Mouse (Mus musculus) brain, embryonic 14.5 days (tissue): ENCODE results near the gene Cym.

ENCODE experiments used
- CTCF ChIP-seq: fragments of 200-500 bp; IDR thresholded peaks from 2 replicates; pipeline ENCODE4 v1.5.1; 2012; ENCODE audit warnings: inconsistent platforms, mild to moderate bottlenecking, moderate library complexity, borderline replicate concordance; ENCODE audit not compliant: insufficient read depth, insufficient read length; ENCODE audit errors: extremely low read depth
- POLR2A ChIP-seq: fragments of 200-500 bp; IDR thresholded peaks from 2 replicates; pipeline ENCODE4 v1.6.1; 2012; ENCODE audit warnings: mild to moderate bottlenecking, inconsistent platforms, borderline replicate concordance; ENCODE audit not compliant: poor library complexity, insufficient read depth, insufficient read length, severe bottlenecking; ENCODE audit errors: extremely low read depth

DNA sequence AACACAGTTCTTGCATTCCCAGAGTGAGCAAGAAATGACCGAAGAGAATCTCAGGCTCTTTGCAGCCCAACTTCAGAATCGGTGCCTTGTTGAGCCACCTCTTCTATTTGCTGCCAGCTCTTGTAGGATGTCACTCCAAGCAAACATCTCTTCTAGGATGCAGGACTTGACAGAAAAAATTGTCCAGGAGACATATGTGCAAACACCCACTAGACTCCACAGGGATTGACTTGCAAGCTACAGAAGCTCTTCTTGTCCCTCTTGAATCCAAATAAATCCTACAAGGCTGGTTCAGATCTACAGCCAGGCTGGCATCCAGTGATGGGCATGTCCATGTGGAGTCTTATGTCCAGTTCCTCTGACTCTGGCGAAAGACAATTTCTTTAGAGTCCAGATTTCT is 17.1 kb downstream of the Cym start:
- no peak for TF ChIP-seq CTCF
- TF ChIP-seq POLR2A, result no peak
